Comparison of ENCODE assay signal across 9 mouse cellular contexts in the genomic region with DNA sequence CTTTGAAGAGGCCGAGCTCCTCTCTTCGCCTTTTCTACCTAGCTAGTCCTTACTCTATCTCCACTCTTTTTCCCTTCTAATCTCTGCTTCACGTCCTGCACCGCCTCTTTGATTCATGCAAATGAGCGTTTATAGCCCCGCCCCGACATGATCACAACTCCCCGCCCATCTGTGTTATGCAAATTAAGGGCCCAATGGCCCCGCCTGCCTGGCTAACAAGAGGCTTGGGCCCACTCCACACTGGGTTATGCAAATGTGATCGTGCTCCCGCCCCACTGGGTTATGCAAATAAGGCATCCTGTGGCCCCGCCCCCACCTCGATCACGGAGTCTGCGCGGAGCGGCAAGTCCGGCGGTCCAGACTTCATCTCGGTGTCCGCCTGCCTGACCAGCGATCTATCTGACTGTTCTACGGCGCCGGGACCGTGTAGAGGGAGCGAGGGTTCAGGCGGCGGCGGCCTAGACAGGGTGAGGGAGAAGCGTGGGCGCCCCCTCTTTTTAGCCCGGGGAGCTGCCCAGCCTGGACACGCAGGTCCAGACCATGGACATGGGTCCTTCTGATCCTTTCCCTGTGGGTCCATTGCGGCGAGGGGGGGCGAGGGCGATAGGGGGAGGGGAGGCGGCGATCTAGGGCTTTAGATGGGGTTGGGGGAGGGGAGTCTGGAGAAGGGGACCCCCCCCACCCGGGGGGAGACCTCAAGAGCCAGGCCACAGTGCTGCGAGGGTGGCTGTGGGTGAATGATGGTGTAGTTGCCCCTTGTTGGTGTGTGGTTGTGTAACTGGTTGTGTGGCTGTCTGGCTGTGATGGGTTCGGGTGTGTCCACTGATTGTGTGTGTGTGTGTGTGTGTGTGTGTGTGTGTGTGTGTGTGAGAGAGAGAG. TPM values are rescaled to one million over a fixed set of nuclear protein-coding genes. Genes with fewer than 3 reads are reported as not detected.
A peak's percentile ranks its signal among the peaks of the same experiment; 100 is the strongest.
DNase-seq lines count a peak whose midpoint lies in the region; ATAC-seq lines count a peak whose summit lies in the region.
"Had no signal": no experiment of that assay in that cellular context is flagged by ENCODE, and none has a peak within 500 bp of the region (broad histone marks: within the 10 kb centered on the region; RNA-seq: fewer than 3 reads in every experiment).

TSS of gene Plppr2 (plus strand) at position 342 of the 879 bp plus-strand sequence.

- H3K27ac ChIP-seq in embryonic facial prominence, embryonic 13.5 days, result 0 out of 2 replicates have a peak within 1 kb of the TSS, but pooled peaks have one; percentile 7
- peak within 1 kb of the TSS; percentile 82 for H3K27ac ChIP-seq in limb, embryonic 10.5 days
- H3K27ac ChIP-seq in midbrain, embryonic 12.5 days (replicated peaks), result peak within 1 kb of the TSS; percentile 83

- peak within 1 kb of the TSS; percentile 79 for H3K4me2 ChIP-seq in embryonic facial prominence, embryonic 13.5 days
- peak within 1 kb of the TSS; percentile 74 for H3K4me2 ChIP-seq in midbrain, embryonic 12.5 days (replicated peaks)

- H3K27me3 ChIP-seq in embryonic facial prominence, embryonic 13.5 days, result no peaks in the 10 kb centered on the region
- H3K27me3 ChIP-seq in limb, embryonic 10.5 days (ENCODE audit: low read depth, poor library complexity, severe bottlenecking), result peaks cover 9% of the 10 kb centered on the region
- H3K27me3 ChIP-seq in midbrain, embryonic 12.5 days, result 0 out of 2 replicates have a peak, but pooled peaks cover 6% of the 10 kb centered on the region

- H3K9me3 ChIP-seq in embryonic facial prominence, embryonic 13.5 days, result no peaks in the 10 kb centered on the region
- no peaks in the 10 kb centered on the region for H3K9me3 ChIP-seq in limb, embryonic 10.5 days (replicated peaks)
- H3K9me3 ChIP-seq in midbrain, embryonic 12.5 days, result no peaks in the 10 kb centered on the region

- peak; percentile 88 for ATAC-seq in embryonic facial prominence, embryonic 13.5 days (ENCODE audit: insufficient number of reproducible peaks, insufficient read depth, low FRiP score, low TSS enrichment, low read depth)
- peak; percentile 94 for ATAC-seq in midbrain, embryonic 12.5 days (ENCODE audit: low FRiP score, low read depth)

- peaks cover 11% of the 10 kb centered on the region for H3K36me3 ChIP-seq in embryonic facial prominence, embryonic 13.5 days
- no peaks in the 10 kb centered on the region for H3K36me3 ChIP-seq in limb, embryonic 10.5 days
- H3K36me3 ChIP-seq in midbrain, embryonic 12.5 days, result peaks cover 18% of the 10 kb centered on the region; the same call in 1 of the 2 replicates

- peak within 1 kb of the TSS; percentile 65 for H3K4me3 ChIP-seq in embryonic facial prominence, embryonic 13.5 days
- H3K4me3 ChIP-seq in limb, embryonic 10.5 days, result peak within 1 kb of the TSS; percentile 69
- peak within 1 kb of the TSS; percentile 67 for H3K4me3 ChIP-seq in midbrain, embryonic 12.5 days

- peak within 1 kb of the TSS; percentile 80 for H3K9ac ChIP-seq in embryonic facial prominence, embryonic 13.5 days
- H3K9ac ChIP-seq in midbrain, embryonic 12.5 days (replicated peaks), result peak within 1 kb of the TSS; percentile 78

- H3K4me1 ChIP-seq in embryonic facial prominence, embryonic 13.5 days, result peaks cover 15% of the 10 kb centered on the region
- H3K4me1 ChIP-seq in limb, embryonic 10.5 days, result peaks cover 17% of the 10 kb centered on the region
- peaks cover 20% of the 10 kb centered on the region for H3K4me1 ChIP-seq in midbrain, embryonic 12.5 days

- DNase-seq in 3134 (ENCODE audit: extremely low read depth, insufficient read length, low spot score), result peak; percentile 81
- peak; percentile 98 to 99 for DNase-seq in adrenal gland, postnatal 36 days
- DNase-seq in heart, adult 18-20 months, result peak; percentile 96
- peak; percentile 95 for DNase-seq in kidney, adult 18-20 months
- DNase-seq in limb, embryonic 10.5 days (ENCODE audit: low spot score), result peak; percentile 94
- DNase-seq in skeletal muscle tissue, adult 2 months (ENCODE audit: low read depth, low spot score), result peak; percentile 80

- WGBS in embryonic facial prominence, embryonic 13.5 days, result 3% methylated on average over 40 of the region's 43 CpGs
- WGBS in limb, embryonic 10.5 days, result 5% methylated on average over 43 of the region's 43 CpGs
- WGBS in midbrain, embryonic 12.5 days, result 3% methylated on average over 40 of the region's 43 CpGs

RNA-seq across cellular contexts. Expression of gene Plppr2, which starts in this region (rescaled TPM):
- total RNA-seq in adrenal gland, postnatal 36 days (2021), result 10 to 100 TPM; 27.1 to 35.8 TPM
- polyA plus RNA-seq in embryonic facial prominence, embryonic 13.5 days (2015; fragmentation: Nextera tagmentation; extraction: Ambion mirVana), result 12.7 and 14.5 TPM in 2 replicates
- 1 to 10 TPM; 2.4 to 3.0 TPM for total RNA-seq in heart, adult 18-20 months (2021)
- polyA plus RNA-seq in limb, embryonic 10.5 days (2016; fragmentation: Nextera tagmentation; extraction: Ambion mirVana), result 6.4 and 7.8 TPM in 2 replicates
- polyA plus RNA-seq in midbrain, embryonic 12.5 days (2016; fragmentation: Nextera tagmentation; extraction: Ambion mirVana), result 45.6 and 47.0 TPM in 2 replicates
- total RNA-seq: CH12.LX had no signal

Comparison
In these comparisons a context has a peak if more than half of its experiments do, and no peak if none do; other contexts are left out.
1. Peak in every context shown above with its lines: DNase-seq, ATAC-seq, H3K4me3 ChIP-seq and H3K27ac ChIP-seq.
2. RNA of gene Plppr2 (total RNA-seq): 27.1 to 35.8 TPM in adrenal gland, postnatal 36 days; 2.4 to 3.0 TPM in heart, adult 18-20 months; every median in the first group is over 4 times any median in the second.
3. H3K27ac ChIP-seq: peak in every context shown above with its lines; median percentile 83 in midbrain, embryonic 12.5 days; 82 in limb, embryonic 10.5 days; 7 in embryonic facial prominence, embryonic 13.5 days.